Mouse (Mus musculus) G1E (cell line): ENCODE measurements around the gene Rnf180. TPM values are rescaled to one million over a fixed set of nuclear protein-coding genes. Genes with fewer than 3 reads are reported as not detected.

Experiments used
- ATAC-seq: 2 replicates; pipeline ENCODE4 v1.8.0; 2016; ENCODE audit warnings: mild to moderate bottlenecking; ENCODE audit not compliant: insufficient number of reproducible peaks, poor library complexity, low FRiP score, severe bottlenecking; ENCODE audit errors: extremely low read depth
- DNase-seq: peaks from one replicate; pipeline ENCODE4 v3.0.0; 2012; ENCODE audit warnings: low spot score
- H3K27me3 ChIP-seq: 2 replicates; pipeline ENCODE4 v1.6.1; 2012; ENCODE audit warnings: mild to moderate bottlenecking, low read length, inconsistent platforms; ENCODE audit not compliant: insufficient read depth
- H3K36me3 ChIP-seq: replicated peaks from 2 replicates; pipeline ENCODE3; 2012; ENCODE audit warnings: mild to moderate bottlenecking, inconsistent platforms
- H3K4me1 ChIP-seq: 2 replicates; pipeline ENCODE4 v1.6.1; 2012; ENCODE audit warnings: low read depth, low read length, inconsistent platforms, mixed read lengths; ENCODE audit not compliant: insufficient read depth
- H3K4me3 ChIP-seq: 2 replicates; pipeline ENCODE4 v1.5.1; 2012; ENCODE audit warnings: low read depth, mild to moderate bottlenecking, inconsistent platforms, low read length, moderate library complexity, mixed read lengths
- H3K9me3 ChIP-seq: replicated peaks from 2 replicates; pipeline ENCODE4 v1.6.1; 2012; ENCODE audit warnings: inconsistent platforms
- CTCF ChIP-seq: IDR thresholded peaks from 2 replicates; pipeline ENCODE4 v1.5.1; 2012; ENCODE audit warnings: low read depth, low read length, inconsistent platforms, mixed read lengths
- GATA1 ChIP-seq: IDR thresholded peaks from 2 replicates; pipeline ENCODE4 v1.6.1; 2012; ENCODE audit warnings: borderline replicate concordance, low read length, inconsistent platforms, mixed read lengths
- GATA2 ChIP-seq: IDR thresholded peaks from 2 replicates; pipeline ENCODE4 v1.6.1; 2012; ENCODE audit warnings: low read depth, low read length, inconsistent platforms, borderline replicate concordance
- POLR2AphosphoS5 ChIP-seq: IDR thresholded peaks from 2 replicates; pipeline ENCODE4 v1.6.1; 2012; ENCODE audit warnings: low read depth, low read length, inconsistent platforms; ENCODE audit not compliant: insufficient replicate concordance
- TAL1 ChIP-seq: conservative IDR thresholded peaks from 2 replicates; pipeline ENCODE4 v1.6.1; 2012; ENCODE audit warnings: low read depth, low read length, inconsistent platforms, mixed read lengths
- polyA plus RNA-seq: library from polyadenylated mRNA; stranded (reverse); fragments of >175 nt; gene quantifications from 2 replicates; pipeline ENCODE4 v1.2.3, GENCODE M21; 2012
- total RNA-seq, 2 experiments: library from RNA; stranded (forward) in 1 of 2; stranded (reverse) in 1 of 2; fragments of 200-1000 nt in 1 of 2; fragments of >200 nt in 1 of 2; fragmentation: Nextera tagmentation in 1 of 2; gene quantifications; 2 replicates each; pipeline ENCODE4 v1.2.3; 2014 to 2017

The Rnf180 gene
- total and polyA plus RNA-seq, 3 experiments: 0.11 TPM; not detected in 2

DNA sequence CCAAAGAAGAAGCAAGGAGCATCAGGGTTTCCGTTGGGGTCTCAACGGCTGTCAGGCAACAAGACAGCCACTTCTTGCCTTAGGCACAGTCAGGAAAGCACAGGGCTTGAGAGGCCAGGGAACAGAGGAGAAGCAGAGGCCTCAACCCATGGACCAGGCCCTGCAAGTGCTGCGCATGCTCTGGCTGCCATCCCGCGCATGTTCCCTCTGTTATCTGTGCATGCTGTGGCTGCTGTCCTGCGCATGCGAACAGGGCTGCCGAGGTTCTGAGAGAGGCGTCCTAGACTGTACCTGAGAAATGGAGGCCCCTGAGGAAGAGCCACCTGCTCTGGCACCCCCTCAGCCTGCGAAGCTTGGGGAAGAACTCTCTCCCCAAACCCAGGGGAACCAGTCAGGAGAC, 212.8 kb downstream of the Rnf180 start, which contains the start of gene 4933425L06Rik:
Gene 4933425L06Rik (plus strand): TSS at position 261 of the 400 bp plus-strand sequence.
- Histone ChIP-seq H3K4me3 (no peak within 1 kb of the TSS), H3K36me3 (no peaks in the 10 kb centered on the region), H3K27me3 (no peaks in the 10 kb centered on the region), H3K4me1 (peaks cover 8% of the 10 kb centered on the region), H3K9me3 (no peaks in the 10 kb centered on the region)
- no peak for TF ChIP-seq TAL1
- TF ChIP-seq GATA2: no peak
- TF ChIP-seq GATA1: no peak
- TF ChIP-seq POLR2AphosphoS5: no peak
- TF ChIP-seq CTCF: no peak
- no peak for ATAC-seq
- no peak for DNase-seq

Other genes starting within 250 kb of the Rnf180 start
- 0.15 TPM in 1 of 2 replicates, not detected in the other for gene Rgs7bp, start 239.9 kb downstream of the Rnf180 start, total RNA-seq (2014; fragmentation: Nextera tagmentation)
- under 0.01 and 0.16 TPM in 2 replicates for gene Rgs7bp, start 239.9 kb downstream of the Rnf180 start, total RNA-seq (2017)
- gene Rgs7bp, start 239.9 kb downstream of the Rnf180 start, polyA plus RNA-seq: not detected in 2 replicates
- gene 4933425L06Rik, start 212.7 kb downstream of the Rnf180 start, total RNA-seq (2014; fragmentation: Nextera tagmentation): 0.78 TPM in 1 of 2 replicates, not detected in the other
- 0.22 and 0.23 TPM in 2 replicates for gene 4933425L06Rik, start 212.7 kb downstream of the Rnf180 start, total RNA-seq (2017)
- not detected in 2 replicates for gene 4933425L06Rik, start 212.7 kb downstream of the Rnf180 start, polyA plus RNA-seq
- not detected in 2 replicates for gene Htr1a, start 148.8 kb upstream of the Rnf180 start, total RNA-seq (2014; fragmentation: Nextera tagmentation)
- under 0.01 and 0.05 TPM in 2 replicates for gene Htr1a, start 148.8 kb upstream of the Rnf180 start, total RNA-seq (2017)
- gene Htr1a, start 148.8 kb upstream of the Rnf180 start, polyA plus RNA-seq: not detected in 2 replicates